Mouse (Mus musculus): ENCODE measurements around the gene Cpn2. TPM values are rescaled to one million over a fixed set of nuclear protein-coding genes. Genes with fewer than 3 reads are reported as not detected.

The Cpn2 gene
- polyA plus RNA-seq, 1 experiment from 2014 or later = not detected

DNA sequence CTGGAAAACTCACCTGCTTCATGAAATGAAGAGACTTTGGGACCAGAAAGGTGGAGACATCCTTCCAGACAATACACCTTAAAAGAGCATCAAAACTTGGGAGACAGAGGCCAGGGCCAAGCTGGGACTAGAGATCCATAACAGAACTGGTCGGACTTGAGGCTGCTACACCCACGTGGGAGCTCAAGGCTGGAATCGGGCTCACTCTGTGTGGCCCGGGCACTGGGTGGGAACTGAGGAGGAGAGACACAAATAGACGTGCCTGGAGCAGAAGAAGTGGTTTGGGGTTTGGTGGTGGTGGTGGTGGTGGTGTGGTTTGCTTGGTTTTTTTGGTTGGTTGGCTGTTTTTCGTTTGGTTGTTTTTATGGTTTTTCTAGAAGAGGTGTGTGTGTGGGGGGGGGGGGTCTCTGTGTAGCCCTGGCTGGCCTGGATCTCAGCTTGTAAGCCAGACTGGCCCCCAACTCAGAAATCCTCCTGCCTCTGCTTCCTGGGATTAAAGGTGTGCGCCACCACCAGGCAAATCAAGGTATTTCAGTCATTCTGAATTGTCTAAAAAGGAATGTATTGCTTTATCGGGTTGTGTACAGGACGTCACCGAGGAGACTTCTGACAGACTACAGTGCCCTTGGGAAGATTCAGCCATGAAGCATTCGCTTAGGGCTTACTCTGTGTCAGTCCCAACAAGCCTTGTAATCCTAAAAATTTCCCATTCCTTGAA, 60.0 kb downstream of the Cpn2 start:
- H3K36me3 ChIP-seq (ENCODE audit: control insufficient read depth, insufficient read depth, low read length) = no peaks in the 10 kb centered on the region
- no peak overlapping the region for H3K4me3 ChIP-seq (ENCODE audit: low read depth, low read length)
- H3K4me1 ChIP-seq (ENCODE audit: control insufficient read depth, insufficient read depth, low read length) = peaks cover 6% of the 10 kb centered on the region; the same call in 1 of the 2 replicates
- no peak overlapping the region for H3K9ac ChIP-seq (ENCODE audit: low read length)
- WGBS = 94% methylated on average over 11 of the region's 11 CpGs
- ATAC-seq (ENCODE audit: insufficient number of reproducible peaks, low FRiP score, low TSS enrichment, low read depth) (no peak), DNase-seq (ENCODE audit: low spot score) (no peak)
- no peaks in the 10 kb centered on the region for H3K27me3 ChIP-seq (ENCODE audit: control insufficient read depth, insufficient read depth, low read length)
- H3K4me2 ChIP-seq (ENCODE audit: low read depth, severe bottlenecking) = no peak overlapping the region
- H3K9me3 ChIP-seq (ENCODE audit: control insufficient read depth, low read length) = peaks cover 3% of the 10 kb centered on the region; the same call in 1 of the 2 replicates
- H3K27ac ChIP-seq (replicated peaks; ENCODE audit: low read depth, low read length) = no peak overlapping the region

Other genes starting within 250 kb of the Cpn2 start
- gene Hes1, start 203.1 kb downstream of the Cpn2 start, polyA plus RNA-seq (2014; fragmentation: Nextera tagmentation; extraction: Ambion mirVana) = 71.0 and 71.8 TPM in 2 replicates
- 0.74 and 0.89 TPM in 2 replicates for gene Lrrc15, start 15.8 kb upstream of the Cpn2 start, polyA plus RNA-seq (2014; fragmentation: Nextera tagmentation; extraction: Ambion mirVana)
- 1.5 and 2.8 TPM in 2 replicates for gene Gp5, start 43.3 kb upstream of the Cpn2 start, polyA plus RNA-seq (2014; fragmentation: Nextera tagmentation; extraction: Ambion mirVana)
- 13.6 and 14.1 TPM in 2 replicates for gene Atp13a3, start 138.5 kb upstream of the Cpn2 start, polyA plus RNA-seq (2014; fragmentation: Nextera tagmentation; extraction: Ambion mirVana)

All from limb, embryonic 11.5 days (tissue).